Mouse (Mus musculus) limb, embryonic 12.5 days (tissue): Measurements from ENCODE around the gene Meis1. TPM values are rescaled to one million over a fixed set of nuclear protein-coding genes. Genes with fewer than 3 reads are reported as not detected.

ENCODE experiments used
- ATAC-seq: fragments of 200-750 bp; cut with Nextera tagmentation; 2 replicates; pipeline ENCODE4 v1.8.0; 2017; ENCODE audit warnings: low read depth, moderate TSS enrichment; ENCODE audit not compliant: insufficient number of reproducible peaks, insufficient read depth, low FRiP score, low TSS enrichment
- H3K27ac ChIP-seq: fragments of 300-500 bp; sonication (generic); 2 replicates; pipeline ENCODE4 v1.5.1; 2016; ENCODE audit warnings: mild to moderate bottlenecking, moderate library complexity
- H3K27me3 ChIP-seq: fragments of 300-500 bp; sonication (generic); 2 replicates; pipeline ENCODE4 v1.6.1; 2016; ENCODE audit warnings: mild to moderate bottlenecking, moderate library complexity
- H3K36me3 ChIP-seq: fragments of 300-500 bp; sonication (generic); 2 replicates; pipeline ENCODE4 v1.6.1; 2016; ENCODE audit warnings: mild to moderate bottlenecking, moderate library complexity
- H3K4me1 ChIP-seq: fragments of 300-500 bp; sonication (generic); replicated peaks from 2 replicates; pipeline ENCODE4 v1.6.1; 2016
- H3K4me2 ChIP-seq: fragments of 300-500 bp; sonication (generic); 2 replicates; pipeline ENCODE4 v1.6.1; 2016; ENCODE audit warnings: mild to moderate bottlenecking, moderate library complexity
- H3K4me3 ChIP-seq: fragments of 300-500 bp; sonication (generic); replicated peaks from 2 replicates; pipeline ENCODE4 v1.5.1; 2016; ENCODE audit warnings: mild to moderate bottlenecking
- H3K9ac ChIP-seq: fragments of 300-500 bp; sonication (generic); replicated peaks from 2 replicates; pipeline ENCODE4 v1.6.1; 2016; ENCODE audit warnings: mild to moderate bottlenecking, moderate library complexity
- H3K9me3 ChIP-seq: fragments of 300-500 bp; sonication (generic); 2 replicates; pipeline ENCODE4 v1.6.1; 2016; ENCODE audit warnings: mild to moderate bottlenecking, moderate library complexity
- WGBS: fragments of 180-500 bp; shearing (Covaris S2); methylation state at CpG from one replicate; pipeline ENCODE4 v1.1.7; 2016; 5-methylcytosine and 5-hydroxymethylcytosine counted together
- polyA plus RNA-seq: library from polyadenylated mRNA; unstranded; fragments of >200 nt; fragmentation: Nextera tagmentation; extraction: Ambion mirVana; gene quantifications from 2 replicates; pipeline ENCODE4 v1.2.1, GENCODE M21; 2016

Gene Meis1
- polyA plus RNA-seq, 1 experiment from 2014 or later: 35.1 TPM

DNA sequence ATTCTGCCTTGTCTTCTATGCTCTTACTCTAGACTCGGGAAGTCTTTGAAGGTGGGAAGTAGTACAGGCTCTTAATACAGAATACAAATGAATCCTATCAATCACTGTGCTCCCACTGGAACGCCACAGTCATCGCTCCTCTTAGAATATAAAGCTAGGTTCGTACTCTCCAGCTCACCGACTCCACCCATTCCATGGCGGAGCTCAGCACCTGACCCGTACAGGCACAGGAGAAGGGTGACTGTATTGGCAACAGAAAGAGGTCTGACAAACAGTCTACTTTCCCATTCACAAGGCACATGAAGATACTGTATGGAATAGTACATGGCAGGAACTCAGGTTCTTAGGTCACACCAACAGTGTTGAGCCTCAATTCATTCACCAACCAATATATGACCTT lies 35.5 kb downstream of the Meis1 start:
- WGBS: 79% methylated on average over 7 of the region's 7 CpGs
- peaks cover 6% of the 10 kb centered on the region for H3K4me1 ChIP-seq

GRCm38 (mm10) chr11:18982331-18982730 lies 36.5 kb downstream of the Meis1 start:
- Histone ChIP-seq H3K4me1 (peaks cover 6% of the 10 kb centered on the region), H3K9me3 (no peaks in the 10 kb centered on the region), H3K27ac (no peak overlapping the region), H3K9ac (no peak overlapping the region), H3K27me3 (no peaks in the 10 kb centered on the region), H3K36me3 (peaks cover 4% of the 10 kb centered on the region; the same call in 1 of the 2 replicates), H3K4me2 (no peak overlapping the region), H3K4me3 (no peak overlapping the region)
- no peak for ATAC-seq
- WGBS: 21% methylated on average over 3 of the region's 3 CpGs

More for the DNA sequence above, 35.5 kb downstream of the Meis1 start:
- no peak for ATAC-seq
- Histone ChIP-seq H3K4me3 (no peak overlapping the region), H3K36me3 (peaks cover 8% of the 10 kb centered on the region; the same call in 1 of the 2 replicates), H3K27me3 (no peaks in the 10 kb centered on the region), H3K27ac (no peak overlapping the region), H3K4me2 (no peak overlapping the region), H3K9me3 (no peaks in the 10 kb centered on the region), H3K9ac (no peak overlapping the region)

- H3K36me3 ChIP-seq: 0 out of 2 replicates have a peak, but pooled peaks cover 3% of the 10 kb centered on the region
- H3K4me1 ChIP-seq: peaks cover 6% of the 10 kb centered on the region
- no peak overlapping the region for H3K4me2 ChIP-seq
- no peaks in the 10 kb centered on the region for H3K9me3 ChIP-seq
- 44% methylated on average over 4 of the region's 4 CpGs for WGBS
- H3K27ac ChIP-seq: no peak overlapping the region
- H3K9ac ChIP-seq: no peak overlapping the region
- no peak for ATAC-seq
- H3K4me3 ChIP-seq: no peak overlapping the region
- no peaks in the 10 kb centered on the region for H3K27me3 ChIP-seq
Measured at GRCm38 (mm10) chr11:18981367-18981766, 37.4 kb downstream of the Meis1 start.

DNA sequence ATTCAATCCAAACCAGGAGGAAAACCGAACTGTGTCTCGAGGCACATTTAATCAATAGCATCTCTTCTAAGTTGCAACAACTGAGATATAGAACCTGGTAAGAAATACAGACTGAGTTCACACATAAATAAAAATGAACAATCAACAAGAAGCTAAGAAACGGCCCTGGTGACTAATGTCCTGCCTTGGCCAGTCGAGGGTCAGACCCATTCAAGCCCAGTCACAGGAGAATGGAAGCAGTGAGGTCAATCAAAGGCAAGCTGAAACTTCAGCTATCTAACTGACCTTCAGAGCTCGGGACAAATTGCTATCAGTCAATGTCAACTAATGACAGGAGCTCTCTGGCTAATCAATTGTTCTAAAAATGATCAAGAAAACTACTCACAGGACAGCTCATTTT lies 38.2 kb downstream of the Meis1 start:
- H3K4me1 ChIP-seq: peaks cover 6% of the 10 kb centered on the region
- no peak overlapping the region for H3K9ac ChIP-seq
- H3K27ac ChIP-seq: no peak overlapping the region
- 54% methylated on average over 5 of the region's 5 CpGs for WGBS
- ATAC-seq: no peak
- H3K9me3 ChIP-seq: no peaks in the 10 kb centered on the region
- H3K4me3 ChIP-seq: no peak overlapping the region
- no peaks in the 10 kb centered on the region for H3K36me3 ChIP-seq
- no peak overlapping the region for H3K4me2 ChIP-seq
- no peaks in the 10 kb centered on the region for H3K27me3 ChIP-seq

DNA sequence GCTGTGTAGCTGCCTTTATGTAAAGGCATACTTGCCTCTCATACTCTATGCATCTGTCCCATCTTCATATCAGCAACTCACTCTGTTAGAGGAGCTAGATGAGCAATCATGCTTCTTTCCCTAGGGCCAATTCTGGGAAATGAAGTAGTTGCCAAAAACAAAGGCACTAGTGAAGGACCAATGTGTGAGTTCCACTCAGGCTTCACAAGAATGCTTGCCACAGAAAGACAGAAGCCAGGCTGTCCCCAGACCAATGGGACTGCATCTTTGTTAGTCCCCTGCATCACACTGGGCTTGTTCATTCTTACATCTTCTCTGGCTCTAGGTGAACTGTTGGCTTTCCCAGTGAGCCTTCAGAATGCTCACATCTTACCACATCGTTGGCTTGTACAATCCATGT lies 43.7 kb downstream of the Meis1 start:
- H3K4me1 ChIP-seq: peaks cover 5% of the 10 kb centered on the region; the same call in 1 of the 2 replicates
- H3K4me3 ChIP-seq: no peak overlapping the region
- H3K4me2 ChIP-seq: no peak overlapping the region
- no peak overlapping the region for H3K9ac ChIP-seq
- 94% methylated on average over 1 of the region's 1 CpGs for WGBS
- H3K27me3 ChIP-seq: no peaks in the 10 kb centered on the region; the same call in 1 of the 2 replicates
- H3K27ac ChIP-seq: no peak overlapping the region
- H3K9me3 ChIP-seq: no peaks in the 10 kb centered on the region
- no peak for ATAC-seq
- H3K36me3 ChIP-seq: no peaks in the 10 kb centered on the region

GRCm38 (mm10) chr11:18973808-18974207 lies 45.0 kb downstream of the Meis1 start:
- Histone ChIP-seq H3K4me3 (no peak overlapping the region), H3K9ac (no peak overlapping the region), H3K27me3 (peaks cover under 1% of the 10 kb centered on the region; the same call in 1 of the 2 replicates), H3K4me2 (no peak overlapping the region), H3K9me3 (no peaks in the 10 kb centered on the region), H3K4me1 (peaks cover 5% of the 10 kb centered on the region; the same call in 1 of the 2 replicates), H3K36me3 (no peaks in the 10 kb centered on the region), H3K27ac (no peak overlapping the region)
- no peak for ATAC-seq
- WGBS: 45% methylated on average over 3 of the region's 3 CpGs

- Histone ChIP-seq H3K9ac (no peak overlapping the region), H3K4me2 (no peak overlapping the region), H3K27ac (no peak overlapping the region), H3K4me3 (no peak overlapping the region), H3K27me3 (peaks cover 5% of the 10 kb centered on the region; the same call in 1 of the 2 replicates), H3K4me1 (peaks cover 5% of the 10 kb centered on the region; the same call in 1 of the 2 replicates), H3K9me3 (no peaks in the 10 kb centered on the region), H3K36me3 (no peaks in the 10 kb centered on the region)
- no peak for ATAC-seq
Measured at GRCm38 (mm10) chr11:18972968-18973367, 45.8 kb downstream of the Meis1 start.

GRCm38 (mm10) chr11:18971551-18971950 lies 47.2 kb downstream of the Meis1 start:
- Histone ChIP-seq H3K4me2 (no peak overlapping the region), H3K27me3 (peaks cover 5% of the 10 kb centered on the region; the same call in 1 of the 2 replicates), H3K9ac (no peak overlapping the region), H3K4me1 (peaks cover 5% of the 10 kb centered on the region; the same call in 1 of the 2 replicates), H3K27ac (no peak overlapping the region), H3K9me3 (no peaks in the 10 kb centered on the region), H3K36me3 (no peaks in the 10 kb centered on the region), H3K4me3 (no peak overlapping the region)
- 34% methylated on average over 3 of the region's 3 CpGs for WGBS
- ATAC-seq: no peak

- H3K4me2 ChIP-seq: no peak overlapping the region
Measured at GRCm38 (mm10) chr11:18969920-18970336, 48.9 kb downstream of the Meis1 start.

DNA sequence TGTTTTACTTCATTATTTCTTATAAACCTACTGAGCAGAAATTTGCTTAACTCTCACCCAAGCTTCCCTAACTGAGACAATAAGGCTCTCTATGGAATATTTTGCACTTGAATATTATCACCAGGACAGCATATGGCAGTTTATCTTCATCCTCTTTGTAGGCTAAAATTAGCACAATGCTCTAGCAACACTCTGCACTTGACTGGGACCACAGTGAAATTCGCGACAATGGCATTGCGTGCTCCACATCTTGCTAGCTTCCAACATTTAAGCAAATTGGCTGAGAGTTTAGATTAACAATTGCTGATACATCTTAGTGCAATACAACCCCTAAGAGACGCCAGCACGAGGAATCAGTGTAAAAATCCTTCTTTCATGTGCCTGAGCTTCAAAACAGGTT lies 54.4 kb downstream of the Meis1 start:
- 76% methylated on average over 5 of the region's 5 CpGs for WGBS
- Histone ChIP-seq H3K4me2 (no peak overlapping the region), H3K9me3 (no peaks in the 10 kb centered on the region), H3K9ac (no peak overlapping the region), H3K4me3 (no peak overlapping the region), H3K4me1 (0 out of 2 replicates have a peak, but pooled peaks cover 11% of the 10 kb centered on the region), H3K27ac (no peak overlapping the region), H3K36me3 (no peaks in the 10 kb centered on the region), H3K27me3 (0 out of 2 replicates have a peak, but pooled peaks cover 5% of the 10 kb centered on the region)
- no peak for ATAC-seq

More at GRCm38 (mm10) chr11:18969920-18970336, 48.9 kb downstream of the Meis1 start:
- H3K27me3 ChIP-seq: peaks cover 5% of the 10 kb centered on the region; the same call in 1 of the 2 replicates
- H3K4me3 ChIP-seq: no peak overlapping the region
- peaks cover 5% of the 10 kb centered on the region; the same call in 1 of the 2 replicates for H3K4me1 ChIP-seq
- no peak overlapping the region for H3K27ac ChIP-seq
- WGBS: 67% methylated on average over 2 of the region's 2 CpGs
- no peak overlapping the region for H3K9ac ChIP-seq
- H3K9me3 ChIP-seq: no peaks in the 10 kb centered on the region
- ATAC-seq: no peak
- no peaks in the 10 kb centered on the region for H3K36me3 ChIP-seq

GRCm38 (mm10) chr11:18963202-18964136 lies 55.3 kb downstream of the Meis1 start:
- Histone ChIP-seq H3K4me3 (no peak overlapping the region), H3K4me1 (0 out of 2 replicates have a peak, but pooled peaks cover 11% of the 10 kb centered on the region), H3K27ac (no peak overlapping the region), H3K9ac (no peak overlapping the region), H3K9me3 (no peaks in the 10 kb centered on the region), H3K36me3 (no peaks in the 10 kb centered on the region), H3K4me2 (no peak overlapping the region), H3K27me3 (0 out of 2 replicates have a peak, but pooled peaks cover 2% of the 10 kb centered on the region)
- ATAC-seq: no peak
- 29% methylated on average over 15 of the region's 15 CpGs for WGBS
